Mouse (Mus musculus) T-helper 2 cell (primary cell): ENCODE data around the gene Gm21748.
"Not testable (repeated sequence)": the region's sequence is repeated elsewhere in the genome, so short reads cannot be mapped to it uniquely, and the experiment has no call there.

Source experiments
- in situ Hi-C: fragments of 300-600 bp; cut with MboI, MseI; formaldehyde crosslinking; loops from one replicate; pipeline ENCODE4 v1.15.1; 2025; ENCODE audit warnings: high pct_unique_total_duplicates

Gm21748 gene

GRCm38 (mm10) chrY:90839077-90839476, at the start of gene Gm21748:
TSS of gene Gm21748 (minus strand) at chrY:90839177.
- in situ Hi-C loops: not testable (repeated sequence)
